ENCODE assay signal across 8 mouse cellular contexts in the genomic region with DNA sequence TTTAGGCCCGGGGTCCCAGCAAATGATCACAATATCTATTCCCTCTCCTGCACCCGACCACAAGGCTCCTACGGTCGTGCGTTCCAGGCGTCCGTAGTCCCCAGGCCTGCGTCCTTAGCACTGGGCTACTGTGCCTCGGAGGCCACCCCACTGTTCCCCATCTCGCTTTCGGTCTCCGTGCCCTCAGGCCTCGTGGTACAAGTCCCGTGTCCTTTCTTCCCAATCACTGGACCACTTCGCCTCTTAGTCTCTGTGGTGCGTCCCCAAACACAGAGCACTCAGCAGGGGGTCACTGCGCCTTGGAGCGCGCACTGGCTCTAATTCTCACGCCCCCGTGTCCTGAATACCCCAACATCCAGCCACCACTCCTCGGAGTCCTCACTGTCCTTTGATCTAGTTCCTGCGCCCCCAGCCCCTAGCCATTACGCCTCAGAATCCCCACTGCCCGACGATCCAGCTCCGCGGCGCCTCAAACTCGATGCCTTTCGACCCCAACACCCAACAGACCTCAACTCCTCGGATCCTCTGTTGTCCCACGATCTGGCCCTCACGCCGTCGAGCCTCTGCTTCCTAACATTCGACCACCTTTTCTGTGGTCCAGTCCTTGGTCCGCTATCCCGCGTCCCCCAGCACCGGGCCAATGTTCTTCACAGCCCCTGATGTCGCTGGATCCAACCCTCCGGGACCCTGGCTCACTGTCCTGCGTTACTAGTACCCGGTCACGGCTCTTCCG. TPM values are rescaled to one million over a fixed set of nuclear protein-coding genes. Genes with fewer than 3 reads are reported as not detected.
A peak's percentile ranks its signal among the peaks of the same experiment; 100 is the strongest.
DNase-seq lines count a peak whose midpoint lies in the region; ATAC-seq lines count a peak whose summit lies in the region.

No protein-coding gene starts in this region.

- H3K4me3 ChIP-seq in neural tube, embryonic 11.5 days (ENCODE audit: low read depth, low read length), result peak overlapping the region; percentile 64
- peak overlapping the region; percentile 95 for H3K4me3 ChIP-seq in limb, embryonic 11.5 days (ENCODE audit: low read depth, low read length)
- peak overlapping the region; percentile 49 for H3K4me3 ChIP-seq in stomach, embryonic 15.5 days (replicated peaks)

- 1% methylated on average over 47 of the region's 47 CpGs for WGBS in neural tube, embryonic 11.5 days
- WGBS in limb, embryonic 11.5 days, result under 1% methylated on average over 47 of the region's 47 CpGs
- 3% methylated on average over 47 of the region's 47 CpGs for WGBS in stomach, embryonic 15.5 days

- no peaks in the 10 kb centered on the region for H3K9me3 ChIP-seq in neural tube, embryonic 11.5 days (ENCODE audit: control insufficient read depth, low read length)
- no peaks in the 10 kb centered on the region for H3K9me3 ChIP-seq in limb, embryonic 11.5 days (ENCODE audit: control insufficient read depth, low read length)
- H3K9me3 ChIP-seq in stomach, embryonic 15.5 days, result no peaks in the 10 kb centered on the region

- peak overlapping the region; percentile 44; the same call in 1 of the 2 replicates for H3K27ac ChIP-seq in neural tube, embryonic 11.5 days (ENCODE audit: low read depth, low read length)
- H3K27ac ChIP-seq in limb, embryonic 11.5 days (replicated peaks; ENCODE audit: low read depth, low read length), result peak overlapping the region; percentile 82
- H3K27ac ChIP-seq in stomach, embryonic 15.5 days, result no peak overlapping the region

- peak overlapping the region; percentile 87 for H3K4me2 ChIP-seq in neural tube, embryonic 11.5 days (ENCODE audit: low read depth)
- H3K4me2 ChIP-seq in limb, embryonic 11.5 days (ENCODE audit: low read depth, severe bottlenecking), result peak overlapping the region; percentile 76
- H3K4me2 ChIP-seq in stomach, embryonic 15.5 days, result peak overlapping the region; percentile 82

- no peak for ATAC-seq in cerebellum, adult (ENCODE audit: insufficient number of reproducible peaks, low FRiP score, low TSS enrichment)
- peak; percentile 38; the same call in 1 of the 2 replicates for ATAC-seq in neural tube, embryonic 11.5 days (ENCODE audit: insufficient read depth, low FRiP score, low TSS enrichment)
- ATAC-seq in limb, embryonic 11.5 days (ENCODE audit: insufficient number of reproducible peaks, low FRiP score, low TSS enrichment, low read depth), result 0 out of 2 replicates have a peak, but pooled peaks have one; percentile 12
- ATAC-seq in stomach, embryonic 15.5 days (ENCODE audit: insufficient read depth, low FRiP score, low read depth), result no peak

- H3K27me3 ChIP-seq in neural tube, embryonic 11.5 days (ENCODE audit: control insufficient read depth, insufficient read depth, low read length), result peaks cover 9% of the 10 kb centered on the region
- H3K27me3 ChIP-seq in limb, embryonic 11.5 days (ENCODE audit: control insufficient read depth, insufficient read depth, low read length), result no peaks in the 10 kb centered on the region
- peaks cover 26% of the 10 kb centered on the region for H3K27me3 ChIP-seq in stomach, embryonic 15.5 days (replicated peaks)

- H3K4me1 ChIP-seq in neural tube, embryonic 11.5 days (ENCODE audit: control insufficient read depth, insufficient read depth, low read length), result peaks cover 9% of the 10 kb centered on the region
- H3K4me1 ChIP-seq in limb, embryonic 11.5 days (ENCODE audit: control insufficient read depth, insufficient read depth, low read length), result peaks cover 11% of the 10 kb centered on the region
- peaks cover 8% of the 10 kb centered on the region; the same call in 1 of the 2 replicates for H3K4me1 ChIP-seq in stomach, embryonic 15.5 days

- no peaks in the 10 kb centered on the region for H3K36me3 ChIP-seq in neural tube, embryonic 11.5 days (ENCODE audit: control insufficient read depth, insufficient read depth, low read length)
- H3K36me3 ChIP-seq in limb, embryonic 11.5 days (ENCODE audit: control insufficient read depth, insufficient read depth, low read length), result 0 out of 2 replicates have a peak, but pooled peaks cover under 1% of the 10 kb centered on the region
- H3K36me3 ChIP-seq in stomach, embryonic 15.5 days, result no peaks in the 10 kb centered on the region

- H3K9ac ChIP-seq in neural tube, embryonic 11.5 days (ENCODE audit: low read length), result peak overlapping the region; percentile 81
- peak overlapping the region; percentile 94 for H3K9ac ChIP-seq in limb, embryonic 11.5 days (ENCODE audit: low read length)
- peak overlapping the region; percentile 48 for H3K9ac ChIP-seq in stomach, embryonic 15.5 days

- DNase-seq in cerebellum, postnatal 25 days, result peak; percentile 9 to 17
- peak; percentile 51 for DNase-seq in neural tube, embryonic 11.5 days (ENCODE audit: low spot score)
- DNase-seq in neural tube, embryonic 10.5 days (ENCODE audit: extremely low spot score, low spot score), result no peak
- peak; percentile 71 for DNase-seq in limb, embryonic 11.5 days (ENCODE audit: low spot score)
- no peak for DNase-seq in cerebellum, adult 9-10 months
- DNase-seq in natural killer cell, adult 2 months (ENCODE audit: low spot score in 2 of 2), result no peak

RNA-seq across cellular contexts. Expression of a gene that starts 0.8 kb away (rescaled TPM):
- polyA plus RNA-seq in neural tube, embryonic 11.5 days (2014; fragmentation: Nextera tagmentation; extraction: Ambion mirVana), result 51.6 and 53.3 TPM in 2 replicates
- 68.2 and 69.0 TPM in 2 replicates for polyA plus RNA-seq in limb, embryonic 11.5 days (2014; fragmentation: Nextera tagmentation; extraction: Ambion mirVana)
- 20.6 and 25.3 TPM in 2 replicates for polyA plus RNA-seq in stomach, embryonic 15.5 days (2015; fragmentation: Nextera tagmentation; extraction: Ambion mirVana)

RNA-seq across cellular contexts. Expression of a gene that starts 25.7 kb away (rescaled TPM):
- polyA plus RNA-seq in neural tube, embryonic 11.5 days (2014; fragmentation: Nextera tagmentation; extraction: Ambion mirVana), result 97.4 and 110 TPM in 2 replicates
- polyA plus RNA-seq in limb, embryonic 11.5 days (2014; fragmentation: Nextera tagmentation; extraction: Ambion mirVana), result 80.6 and 80.7 TPM in 2 replicates
- 59.5 and 62.3 TPM in 2 replicates for polyA plus RNA-seq in stomach, embryonic 15.5 days (2015; fragmentation: Nextera tagmentation; extraction: Ambion mirVana)

Comparison
In these comparisons a context has a peak if more than half of its experiments do, and no peak if none do; other contexts are left out.
1. DNase-seq: peak in cerebellum, postnatal 25 days (2 of 2), neural tube, embryonic 11.5 days (single experiment) and limb, embryonic 11.5 days (single experiment); none in neural tube, embryonic 10.5 days (single experiment), cerebellum, adult 9-10 months (single experiment) and natural killer cell, adult 2 months (0 of 2).
2. ATAC-seq: peak in neural tube, embryonic 11.5 days (single experiment) and limb, embryonic 11.5 days (single experiment); none in cerebellum, adult (single experiment) and stomach, embryonic 15.5 days (single experiment).
3. Peak in every context shown above with its lines, with median percentiles within 50 percentile points of each other: H3K4me2 ChIP-seq, H3K4me3 ChIP-seq and H3K9ac ChIP-seq.